Mouse (Mus musculus) myocyte (in vitro differentiated cells): ENCODE measurements around the gene Chn2. TPM values are rescaled to one million over a fixed set of nuclear protein-coding genes. Genes with fewer than 3 reads are reported as not detected.

Experiments
- H3K27me3 ChIP-seq: one replicate; pipeline ENCODE4 v1.6.1; 2011; ENCODE audit not compliant: control insufficient read depth, insufficient read depth, insufficient read length
- H3K36me3 ChIP-seq: one replicate; pipeline ENCODE4 v1.6.1; 2011; ENCODE audit not compliant: control insufficient read depth, insufficient read depth
- H3K4me2 ChIP-seq: one replicate; pipeline ENCODE4 v1.6.1; 2011; ENCODE audit warnings: low read depth, control low read depth
- H3K4me3 ChIP-seq: one replicate; pipeline ENCODE4 v1.5.1; 2011; ENCODE audit warnings: mild to moderate bottlenecking, control low read depth, moderate library complexity
- H3K79me2 ChIP-seq: one replicate; pipeline ENCODE4 v1.6.1; 2011; ENCODE audit not compliant: control insufficient read depth, insufficient read depth
- H3ac ChIP-seq: one replicate; pipeline ENCODE4 v1.6.1; 2011; ENCODE audit not compliant: control insufficient read depth, insufficient read length
- CEBPB ChIP-seq: IDR thresholded peaks from 2 replicates; pipeline ENCODE4 v1.6.1; 2011; ENCODE audit warnings: mild to moderate bottlenecking, moderate library complexity; ENCODE audit not compliant: poor library complexity, insufficient read depth, severe bottlenecking
- E2F4 ChIP-seq: IDR thresholded peaks from one replicate; pipeline ENCODE4 v1.6.1; 2011; ENCODE audit warnings: mild to moderate bottlenecking, control low read depth, moderate library complexity; ENCODE audit not compliant: insufficient read depth
- MAX ChIP-seq: IDR thresholded peaks from one replicate; pipeline ENCODE4 v1.6.1; 2011; ENCODE audit warnings: low read depth, mild to moderate bottlenecking, control low read depth
- MYOD1 ChIP-seq, 3 experiments: IDR thresholded peaks; one replicate each; pipeline ENCODE4 v1.6.1; 2011; ENCODE audit warnings: control low read depth in 2 of 3, low read depth in 2 of 3, mild to moderate bottlenecking in 2 of 3, moderate library complexity in 1 of 3; ENCODE audit not compliant: insufficient read length in 2 of 3, control insufficient read depth in 1 of 3
- MYOG ChIP-seq, 3 experiments: IDR thresholded peaks; one replicate each; pipeline ENCODE4 v1.6.1; 2011; ENCODE audit warnings: control low read depth in 2 of 3, low read depth in 2 of 3, mild to moderate bottlenecking in 2 of 3; ENCODE audit not compliant: insufficient read length in 2 of 3, control insufficient read depth in 1 of 3, insufficient read depth in 1 of 3
- POLR2A ChIP-seq: IDR thresholded peaks from one replicate; pipeline ENCODE4 v1.6.1; 2011; ENCODE audit warnings: low read depth, mild to moderate bottlenecking, control low read depth, moderate library complexity; ENCODE audit not compliant: insufficient read length
- POLR2AphosphoS2 ChIP-seq: IDR thresholded peaks from one replicate; pipeline ENCODE4 v1.6.1; 2011; ENCODE audit warnings: low read depth, control low read depth; ENCODE audit not compliant: insufficient read length
- REST ChIP-seq: IDR thresholded peaks from one replicate; pipeline ENCODE4 v1.6.1; 2011; ENCODE audit warnings: mild to moderate bottlenecking, control low read depth, moderate library complexity; ENCODE audit not compliant: insufficient read depth, insufficient read length
- SRF ChIP-seq: IDR thresholded peaks from one replicate; pipeline ENCODE4 v1.6.1; 2011; ENCODE audit warnings: low read depth; ENCODE audit not compliant: control insufficient read depth, insufficient read length
- TCF12 ChIP-seq: IDR thresholded peaks from one replicate; pipeline ENCODE4 v1.6.1; 2011; ENCODE audit warnings: mild to moderate bottlenecking, control low read depth; ENCODE audit not compliant: poor library complexity, insufficient read depth, severe bottlenecking
- TCF3 ChIP-seq: IDR thresholded peaks from one replicate; pipeline ENCODE4 v1.6.1; 2011; ENCODE audit warnings: low read depth, control low read depth; ENCODE audit not compliant: insufficient read length
- USF1 ChIP-seq: IDR thresholded peaks from one replicate; pipeline ENCODE4 v1.6.1; 2011; ENCODE audit warnings: low read depth, mild to moderate bottlenecking, control low read depth, moderate library complexity
- polyA plus RNA-seq: library from polyadenylated mRNA; unstranded; fragments of >200 nt; fragmentation: generic; extraction: Trizol; gene quantifications from one replicate; pipeline ENCODE4 v1.2.1, GENCODE M21; 2012; ENCODE audit warnings: missing spikeins

Chn2 gene
- polyA plus RNA-seq, 1 experiment: 6.5 TPM

DNA sequence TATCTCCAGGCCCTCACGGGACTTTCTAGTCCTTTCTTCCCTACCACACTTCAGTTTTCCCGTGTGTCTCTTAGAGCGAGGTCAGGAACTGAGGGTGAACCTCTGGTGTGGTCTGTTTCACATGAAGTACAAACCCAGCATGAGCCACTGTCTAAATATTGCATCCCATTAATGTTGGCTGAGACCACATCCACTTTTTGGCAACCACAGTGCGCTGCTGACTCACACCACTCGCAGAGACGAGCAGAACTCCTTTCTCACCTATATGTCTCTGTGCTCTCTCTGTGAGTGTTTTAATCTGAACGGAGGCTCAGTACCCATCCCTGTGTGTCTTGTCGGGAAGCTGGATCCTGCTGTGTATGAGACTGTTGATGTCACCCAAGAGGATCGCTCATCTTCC lies 76.9 kb downstream of the Chn2 start:
- Histone ChIP-seq H3K79me2 (no peaks in the 10 kb centered on the region), H3K36me3 (no peaks in the 10 kb centered on the region), H3K27me3 (no peaks in the 10 kb centered on the region), H3ac (no peak overlapping the region), H3K4me3 (no peak overlapping the region), H3K4me2 (peak overlapping the region; percentile 61)
- TF ChIP-seq CEBPB (no peak), MYOD1 (IDR thresholded peaks at IDR 0.05; ENCODE audit: control insufficient read depth in 1 of 3, insufficient read length in 2 of 3, low read depth in 2 of 3) (no peak), TCF12 (no peak), REST (no peak), USF1 (no peak), TCF3 (no peak), E2F4 (no peak), MYOG (IDR thresholded peaks at IDR 0.05; ENCODE audit: control insufficient read depth in 1 of 3, insufficient read depth in 1 of 3, insufficient read length in 2 of 3, low read depth in 2 of 3) (no peak), MAX (no peak), POLR2AphosphoS2 (no peak), SRF (no peak), POLR2A (no peak)

DNA sequence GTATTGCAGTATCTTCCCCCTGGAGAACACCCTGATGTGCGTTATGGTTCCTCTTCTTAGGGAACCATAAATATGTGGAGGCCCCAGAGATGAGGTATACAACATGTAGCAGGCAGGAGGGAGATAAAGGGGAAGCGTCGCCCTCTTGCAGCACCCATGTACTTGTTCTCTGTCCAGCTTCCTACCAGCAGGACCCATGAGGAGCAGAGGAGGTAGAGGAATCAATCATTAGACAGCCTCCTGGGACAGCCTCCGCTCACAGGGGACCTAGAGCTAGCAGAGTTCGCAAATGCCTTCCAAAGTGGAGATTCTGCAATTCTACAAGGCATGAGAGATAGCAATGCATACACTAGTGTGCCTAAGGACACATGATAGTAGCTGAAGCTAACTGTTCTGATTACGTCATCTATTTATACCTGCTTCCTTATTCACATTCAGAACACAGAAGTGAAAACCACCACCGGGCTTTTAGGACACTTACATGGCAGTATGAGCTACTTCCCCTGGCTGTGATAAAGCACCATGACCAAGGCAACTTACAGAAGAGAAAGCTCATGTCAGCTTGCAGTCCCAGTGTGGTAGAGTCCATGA lies 77.7 kb downstream of the Chn2 start:
- Histone ChIP-seq H3K27me3 (no peaks in the 10 kb centered on the region), H3ac (no peak overlapping the region), H3K4me3 (no peak overlapping the region), H3K79me2 (no peaks in the 10 kb centered on the region), H3K4me2 (peak overlapping the region; percentile 61), H3K36me3 (no peaks in the 10 kb centered on the region)
- TF ChIP-seq REST (no peak), CEBPB (no peak), E2F4 (no peak), TCF12 (no peak), MYOD1 (IDR thresholded peaks at IDR 0.05; ENCODE audit: control insufficient read depth in 1 of 3, insufficient read length in 2 of 3, low read depth in 2 of 3) (no peak), MAX (no peak)

GRCm38 (mm10) chr6:54118395-54118794 lies 79.0 kb downstream of the Chn2 start:
- no peaks in the 10 kb centered on the region for H3K27me3 ChIP-seq
- no peak overlapping the region for H3K4me3 ChIP-seq
- no peak for TF ChIP-seq POLR2A
- no peak for TF ChIP-seq USF1
- no peak for TF ChIP-seq MAX
- TF ChIP-seq TCF3: no peak
- no peak for TF ChIP-seq CEBPB
- TF ChIP-seq REST: no peak
- no peak for TF ChIP-seq MYOG (IDR thresholded peaks at IDR 0.05; ENCODE audit: control insufficient read depth in 1 of 3, insufficient read depth in 1 of 3, insufficient read length in 2 of 3, low read depth in 2 of 3)
- TF ChIP-seq MYOD1 (IDR thresholded peaks at IDR 0.05; ENCODE audit: control insufficient read depth in 1 of 3, insufficient read length in 2 of 3, low read depth in 2 of 3): no peak
- no peak for TF ChIP-seq E2F4
- no peak for TF ChIP-seq SRF
- no peak for TF ChIP-seq TCF12
- TF ChIP-seq POLR2AphosphoS2: no peak
- H3K36me3 ChIP-seq: no peaks in the 10 kb centered on the region
- H3K4me2 ChIP-seq: no peak overlapping the region
- no peaks in the 10 kb centered on the region for H3K79me2 ChIP-seq
- H3ac ChIP-seq: no peak overlapping the region

GRCm38 (mm10) chr6:54118897-54119296 lies 79.5 kb downstream of the Chn2 start:
- Histone ChIP-seq H3K36me3 (no peaks in the 10 kb centered on the region), H3K4me2 (no peak overlapping the region), H3K79me2 (no peaks in the 10 kb centered on the region), H3K4me3 (no peak overlapping the region), H3ac (no peak overlapping the region), H3K27me3 (no peaks in the 10 kb centered on the region)
- TF ChIP-seq MYOG (IDR thresholded peaks at IDR 0.05; ENCODE audit: control insufficient read depth in 1 of 3, insufficient read depth in 1 of 3, insufficient read length in 2 of 3, low read depth in 2 of 3) (no peak), MYOD1 (IDR thresholded peaks at IDR 0.05; ENCODE audit: control insufficient read depth in 1 of 3, insufficient read length in 2 of 3, low read depth in 2 of 3) (no peak), REST (no peak), CEBPB (no peak)

DNA sequence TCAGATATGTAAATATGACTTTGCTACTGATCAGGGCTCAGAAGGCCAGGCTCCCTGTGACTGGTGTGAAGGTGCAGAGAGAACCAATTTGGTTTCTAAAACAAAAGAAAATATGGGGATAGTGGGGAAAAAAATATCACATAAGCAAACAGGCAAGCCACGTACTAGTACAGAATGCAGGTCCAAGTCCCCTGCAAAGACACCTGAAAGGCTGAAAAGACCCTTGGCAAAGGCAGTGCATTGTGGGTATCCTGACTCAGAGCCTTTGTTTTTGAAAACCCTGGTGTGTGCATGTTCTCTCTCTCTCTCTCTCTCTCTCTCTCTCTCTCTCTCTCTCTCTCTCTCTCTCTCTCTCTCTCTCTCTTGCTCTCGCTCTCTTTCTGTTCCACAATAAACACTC lies 80.1 kb downstream of the Chn2 start:
- Histone ChIP-seq H3ac (no peak overlapping the region), H3K4me2 (no peak overlapping the region), H3K27me3 (no peaks in the 10 kb centered on the region), H3K4me3 (no peak overlapping the region), H3K79me2 (no peaks in the 10 kb centered on the region), H3K36me3 (no peaks in the 10 kb centered on the region)
- TF ChIP-seq USF1 (no peak), REST (no peak), CEBPB (no peak), MAX (no peak), POLR2A (no peak), TCF12 (no peak), E2F4 (no peak), SRF (no peak), MYOD1 (IDR thresholded peaks at IDR 0.05; ENCODE audit: control insufficient read depth in 1 of 3, insufficient read length in 2 of 3, low read depth in 2 of 3) (no peak), MYOG (IDR thresholded peaks at IDR 0.05; ENCODE audit: control insufficient read depth in 1 of 3, insufficient read depth in 1 of 3, insufficient read length in 2 of 3, low read depth in 2 of 3) (no peak), TCF3 (no peak), POLR2AphosphoS2 (no peak)
